Mouse (Mus musculus) limb, embryonic 14.5 days (tissue): ENCODE data around the gene Hemk1. TPM values are rescaled to one million over a fixed set of nuclear protein-coding genes. Genes with fewer than 3 reads are reported as not detected.
A peak's percentile ranks its signal among the peaks of the same experiment; 100 is the strongest.

Source experiments
- ATAC-seq: fragments of 200-750 bp; cut with Nextera tagmentation; 2 replicates; pipeline ENCODE4 v1.8.0; 2017; ENCODE audit warnings: low read depth, moderate number of reproducible peaks, moderate TSS enrichment; ENCODE audit not compliant: low FRiP score
- DNase-seq: peaks from one replicate; pipeline ENCODE4 v3.0.0-alpha.2; 2015; ENCODE audit warnings: low spot score
- H3K27ac ChIP-seq: fragments of 300-500 bp; sonication (generic); replicated peaks from 2 replicates; pipeline ENCODE4 v1.5.1; 2014; ENCODE audit warnings: low read depth, mild to moderate bottlenecking, low read length, moderate library complexity, mixed read lengths
- H3K27me3 ChIP-seq: fragments of 300-500 bp; sonication (generic); 2 replicates; pipeline ENCODE4 v1.6.1; 2014; ENCODE audit warnings: low read length, mixed read lengths; ENCODE audit not compliant: control insufficient read depth, insufficient read depth
- H3K36me3 ChIP-seq: fragments of 300-500 bp; sonication (generic); 2 replicates; pipeline ENCODE4 v1.6.1; 2014; ENCODE audit warnings: mild to moderate bottlenecking, low read length, moderate library complexity, mixed read lengths; ENCODE audit not compliant: control insufficient read depth, insufficient read depth
- H3K4me1 ChIP-seq: fragments of 300-500 bp; sonication (generic); 2 replicates; pipeline ENCODE4 v1.6.1; 2014; ENCODE audit warnings: antibody characterized with exemption, low read length, mixed read lengths; ENCODE audit not compliant: control insufficient read depth, insufficient read depth
- H3K4me2 ChIP-seq: fragments of 300-500 bp; sonication (generic); replicated peaks from 2 replicates; pipeline ENCODE4 v1.6.1; 2014; ENCODE audit warnings: low read depth, mild to moderate bottlenecking, low read length, moderate library complexity; ENCODE audit not compliant: severe bottlenecking
- H3K4me3 ChIP-seq: fragments of 300-500 bp; sonication (generic); replicated peaks from 2 replicates; pipeline ENCODE4 v1.5.1; 2014; ENCODE audit warnings: low read length
- H3K9ac ChIP-seq: fragments of 300-500 bp; sonication (generic); 2 replicates; pipeline ENCODE4 v1.6.1; 2014; ENCODE audit warnings: mild to moderate bottlenecking, low read depth, low read length, moderate library complexity; ENCODE audit not compliant: severe bottlenecking
- H3K9me3 ChIP-seq: fragments of 300-500 bp; sonication (generic); 2 replicates; pipeline ENCODE4 v1.6.1; 2016; ENCODE audit warnings: low read length; ENCODE audit not compliant: control insufficient read depth
- POLR2A ChIP-seq: fragments of 200-500 bp; IDR thresholded peaks from 2 replicates; pipeline ENCODE4 v1.8.0; 2012; ENCODE audit warnings: inconsistent platforms, mild to moderate bottlenecking, moderate library complexity, borderline replicate concordance; ENCODE audit not compliant: insufficient read depth, insufficient read length; ENCODE audit errors: extremely low read depth
- WGBS: fragments of 180-500 bp; shearing (Covaris S2); extraction: QIAGEN DNeasy Blood & Tissue Kit; methylation state at CpG from one replicate; pipeline ENCODE4 v1.1.7; 2014; 5-methylcytosine and 5-hydroxymethylcytosine counted together
- polyA plus RNA-seq, 2 experiments: library from polyadenylated mRNA; depleted of rRNA in 1 of 2; stranded (reverse) in 1 of 2; unstranded in 1 of 2; fragments of >200 nt; fragmentation: Nextera tagmentation in 1 of 2; extraction: Ambion mirVana in 1 of 2; gene quantifications; 2 replicates each; pipeline versions ENCODE4 v1.2.1 to v1.2.3; 2012 to 2014

Hemk1 gene
- polyA plus RNA-seq, 2 experiments: 12.8 to 24.9 TPM

GRCm38 (mm10) chr9:107287294-107287693, 50.9 kb downstream of the Hemk1 start:
- Histone ChIP-seq H3K9me3 (no peaks in the 10 kb centered on the region), H3K4me3 (no peak overlapping the region), H3K36me3 (no peaks in the 10 kb centered on the region), H3K4me1 (peaks cover 12% of the 10 kb centered on the region; the same call in 1 of the 2 replicates), H3K4me2 (no peak overlapping the region), H3K9ac (no peak overlapping the region), H3K27ac (no peak overlapping the region), H3K27me3 (no peaks in the 10 kb centered on the region)
- 76% methylated on average over 2 of the region's 2 CpGs for WGBS
- no peak for TF ChIP-seq POLR2A
- ATAC-seq (no peak), DNase-seq (no peak)

- Histone ChIP-seq H3K4me2 (no peak overlapping the region), H3K27ac (no peak overlapping the region), H3K9me3 (no peaks in the 10 kb centered on the region), H3K36me3 (no peaks in the 10 kb centered on the region), H3K4me3 (no peak overlapping the region), H3K9ac (no peak overlapping the region), H3K27me3 (no peaks in the 10 kb centered on the region), H3K4me1 (peaks cover 11% of the 10 kb centered on the region; the same call in 1 of the 2 replicates)
- no peak for DNase-seq
- no peak for ATAC-seq
- TF ChIP-seq POLR2A: no peak
- WGBS: 19% methylated on average over 3 of the region's 3 CpGs
Measured at GRCm38 (mm10) chr9:107285009-107285408, 53.1 kb downstream of the Hemk1 start.

DNA sequence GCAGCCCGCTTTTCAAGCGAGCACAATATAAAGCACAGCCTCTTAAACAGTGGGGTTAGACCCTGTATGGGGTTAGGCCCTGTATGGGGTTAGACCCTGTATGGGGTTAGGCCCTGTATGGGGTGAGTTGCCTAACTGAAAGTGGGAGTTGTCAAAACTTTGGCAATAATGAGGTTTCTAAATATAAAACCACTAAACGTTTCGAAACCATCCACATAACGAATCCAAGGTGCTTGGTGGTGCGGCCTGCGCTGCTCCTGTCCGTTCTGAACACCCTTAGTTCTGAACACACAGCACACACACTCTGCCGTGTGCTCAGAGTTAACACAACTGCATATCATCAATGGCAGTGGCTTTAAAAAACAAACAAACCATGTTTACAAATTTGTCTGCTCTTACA, 55.2 kb downstream of the Hemk1 start:
- no peak for TF ChIP-seq POLR2A
- no peak overlapping the region for H3K27ac ChIP-seq
- no peak overlapping the region for H3K4me3 ChIP-seq
- WGBS: 68% methylated on average over 9 of the region's 9 CpGs
- DNase-seq: no peak
- ATAC-seq: no peak
- H3K36me3 ChIP-seq: no peaks in the 10 kb centered on the region
- no peak overlapping the region for H3K9ac ChIP-seq
- peaks cover 14% of the 10 kb centered on the region for H3K4me1 ChIP-seq
- no peaks in the 10 kb centered on the region for H3K9me3 ChIP-seq
- no peak overlapping the region for H3K4me2 ChIP-seq
- H3K27me3 ChIP-seq: no peaks in the 10 kb centered on the region

DNA sequence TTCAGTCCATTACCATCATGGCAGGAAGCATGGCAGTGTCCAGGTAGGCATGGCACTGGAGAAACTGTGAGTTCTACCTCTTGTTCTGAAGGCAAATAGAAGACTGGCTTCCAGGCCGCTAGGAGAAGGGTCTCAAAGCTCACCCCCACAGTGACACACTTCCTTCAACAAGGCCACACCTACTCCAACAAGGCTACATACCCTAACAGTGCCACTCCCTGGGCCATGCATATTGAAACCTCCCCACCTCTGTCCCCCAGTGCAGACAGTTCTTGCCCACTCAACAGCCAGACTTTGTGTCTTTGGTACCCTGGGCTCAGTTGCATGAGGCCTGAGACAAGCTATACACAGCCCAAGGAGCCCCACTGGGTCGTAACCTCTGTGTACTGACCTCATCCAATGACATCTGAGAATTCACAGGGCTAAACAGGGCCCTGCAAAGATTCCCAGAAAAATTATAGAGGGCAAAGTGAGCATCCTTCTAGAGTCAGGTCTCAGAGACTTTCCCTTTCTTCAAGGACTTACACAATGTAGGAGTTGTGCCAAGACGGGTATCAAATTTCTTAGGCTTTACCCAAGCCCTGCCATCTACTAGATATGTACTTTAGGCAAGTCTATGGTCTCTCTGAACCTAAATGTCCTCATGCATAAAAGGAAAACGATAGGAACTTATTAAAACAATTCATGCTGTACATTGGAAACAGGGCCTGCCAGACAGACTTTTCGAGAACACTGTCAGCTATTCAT, 56.7 kb downstream of the Hemk1 start:
- ATAC-seq: no peak
- Histone ChIP-seq H3K4me1 (peaks cover 14% of the 10 kb centered on the region), H3K27ac (no peak overlapping the region), H3K36me3 (no peaks in the 10 kb centered on the region), H3K9ac (no peak overlapping the region), H3K27me3 (no peaks in the 10 kb centered on the region), H3K9me3 (no peaks in the 10 kb centered on the region), H3K4me3 (no peak overlapping the region), H3K4me2 (no peak overlapping the region)
- WGBS: 90% methylated on average over 5 of the region's 5 CpGs
- DNase-seq: no peak
- no peak for TF ChIP-seq POLR2A

- no peaks in the 10 kb centered on the region for H3K9me3 ChIP-seq
- TF ChIP-seq POLR2A: no peak
- H3K4me3 ChIP-seq: no peak overlapping the region
- ATAC-seq (peak; percentile 23; the same call in 1 of the 2 replicates), DNase-seq (no peak)
- H3K27ac ChIP-seq: no peak overlapping the region
- H3K4me2 ChIP-seq: peak overlapping the region; percentile 15
- peak overlapping the region; percentile 34; the same call in 1 of the 2 replicates for H3K9ac ChIP-seq
- WGBS: 47% methylated on average over 13 of the region's 13 CpGs
- peaks cover 14% of the 10 kb centered on the region for H3K4me1 ChIP-seq
- H3K27me3 ChIP-seq: no peaks in the 10 kb centered on the region
- no peaks in the 10 kb centered on the region for H3K36me3 ChIP-seq
Measured at GRCm38 (mm10) chr9:107280322-107281027, 57.7 kb downstream of the Hemk1 start.
